Mouse (Mus musculus): Measurements from ENCODE around the gene Nabp2. TPM values are rescaled to one million over a fixed set of nuclear protein-coding genes. Genes with fewer than 3 reads are reported as not detected.

Gene Nabp2
- total and polyA plus RNA-seq, 3 experiments = 40.3 to 123 (median 43.7) TPM

GRCm38 (mm10) chr10:128396017-128396673 lies 15.1 kb downstream of the Nabp2 start:
- no peak for TF ChIP-seq JUN (IDR thresholded peaks at IDR 0.05; ENCODE audit: insufficient read depth, low read depth, low read length)
- no peak for TF ChIP-seq SIN3A (IDR thresholded peaks at IDR 0.05; ENCODE audit: low read length)
- TF ChIP-seq GABPA (IDR thresholded peaks at IDR 0.05; ENCODE audit: insufficient replicate concordance, low read depth, low read length) = no peak
- no peak for TF ChIP-seq SMC3 (IDR thresholded peaks at IDR 0.05; ENCODE audit: low read depth, low read length)
- no peak for TF ChIP-seq RAD21 (IDR thresholded peaks at IDR 0.05; ENCODE audit: low read depth, low read length)
- TF ChIP-seq NELFE (IDR thresholded peaks at IDR 0.05; ENCODE audit: low read depth, low read length) = no peak
- no peak for TF ChIP-seq E2F4 (IDR thresholded peaks at IDR 0.05; ENCODE audit: insufficient replicate concordance, low read depth, low read length)
- no peak for TF ChIP-seq MAX (IDR thresholded peaks at IDR 0.05; ENCODE audit: low read length)
- no peak for TF ChIP-seq MAZ (IDR thresholded peaks at IDR 0.05; ENCODE audit: low read depth, low read length)
- TF ChIP-seq PAX5 (IDR thresholded peaks at IDR 0.05; ENCODE audit: low read length) = no peak
- no peak for TF ChIP-seq MAFK (IDR thresholded peaks at IDR 0.05; ENCODE audit: insufficient replicate concordance, low read length)
- no peak for TF ChIP-seq JUND (conservative IDR thresholded peaks at IDR 0.05; ENCODE audit: low read depth, low read length)
- TF ChIP-seq EP300 (IDR thresholded peaks at IDR 0.05; ENCODE audit: low read length) = no peak
- no peak for TF ChIP-seq MYC (IDR thresholded peaks at IDR 0.05; ENCODE audit: low read depth, low read length)
- no peak for TF ChIP-seq ZC3H11A (IDR thresholded peaks at IDR 0.05; ENCODE audit: low read depth, low read length)
- TF ChIP-seq POLR2AphosphoS2 (IDR thresholded peaks at IDR 0.05; ENCODE audit: low read depth, low read length) = no peak
- TF ChIP-seq ELF1 (IDR thresholded peaks at IDR 0.05; ENCODE audit: low read depth, low read length) = no peak
- Histone ChIP-seq H3K4me3 (replicated peaks in 1 of 3; ENCODE audit: low read depth in 2 of 3, low read length in 2 of 3, poor library complexity in 1 of 3) (no peak overlapping the region), H3K4me1 (ENCODE audit: control insufficient read depth in 1 of 2, insufficient read depth in 2 of 2) (peaks cover 3 to 19% of the 10 kb centered on the region in 2 experiments; a peak in 3 of 4 replicates), H3K27me3 (replicated peaks) (no peaks in the 10 kb centered on the region), H3K79me2 (replicated peaks; ENCODE audit: control insufficient read depth, extremely low read depth, insufficient read depth, poor library complexity, severe bottlenecking) (no peaks in the 10 kb centered on the region), H3K36me3 (replicated peaks in 1 of 2; ENCODE audit: control insufficient read depth in 1 of 2, insufficient read depth in 1 of 2, low read length in 1 of 2) (peaks cover 36 to 98% of the 10 kb centered on the region in 2 experiments), H3K9ac (ENCODE audit: insufficient read depth, low read depth) (no peak overlapping the region), H3K9me3 (replicated peaks; ENCODE audit: low read length) (no peaks in the 10 kb centered on the region), H3K4me2 (ENCODE audit: insufficient read depth, low read depth, poor library complexity, severe bottlenecking) (no peak overlapping the region), H3K27ac (ENCODE audit: insufficient read depth, low read depth) (no peak overlapping the region)
- in situ Hi-C loops (cut with MboI; ENCODE audit: low pct_ligation_motif_present, low pct_unique_long_range_greater_than_20kb, low sequenced_read_pairs) (no loop called here), dilution Hi-C loops (cut with MboI; ENCODE audit: extremely low pct_ligation_motif_present, extremely low pct_unique_long_range_greater_than_20kb, low sequenced_read_pairs) (no loop called here)
- no peak for DNase-seq (ENCODE audit: extremely low read depth)

GRCm38 (mm10) chr10:128391850-128392249 lies 19.4 kb downstream of the Nabp2 start:
- Histone ChIP-seq H3K27me3 (replicated peaks) (no peaks in the 10 kb centered on the region), H3K4me2 (ENCODE audit: insufficient read depth, low read depth, poor library complexity, severe bottlenecking) (no peak overlapping the region), H3K27ac (ENCODE audit: insufficient read depth, low read depth) (no peak overlapping the region), H3K9me3 (replicated peaks; ENCODE audit: low read length) (no peaks in the 10 kb centered on the region), H3K9ac (ENCODE audit: insufficient read depth, low read depth) (no peak overlapping the region), H3K79me2 (replicated peaks; ENCODE audit: control insufficient read depth, extremely low read depth, insufficient read depth, poor library complexity, severe bottlenecking) (no peaks in the 10 kb centered on the region), H3K4me1 (ENCODE audit: control insufficient read depth in 1 of 2, insufficient read depth in 2 of 2) (peaks cover 3 to 23% of the 10 kb centered on the region in 2 experiments; a peak in 3 of 4 replicates), H3K4me3 (replicated peaks in 1 of 3; ENCODE audit: low read depth in 2 of 3, low read length in 2 of 3, poor library complexity in 1 of 3) (no peak overlapping the region), H3K36me3 (replicated peaks in 1 of 2; ENCODE audit: control insufficient read depth in 1 of 2, insufficient read depth in 1 of 2, low read length in 1 of 2) (peaks cover 74 to 98% of the 10 kb centered on the region in 2 experiments)
- in situ Hi-C loops (cut with MboI; ENCODE audit: low pct_ligation_motif_present, low pct_unique_long_range_greater_than_20kb, low sequenced_read_pairs) = no loop called here
- DNase-seq (ENCODE audit: extremely low read depth) = no peak
- dilution Hi-C loops (cut with MboI; ENCODE audit: extremely low pct_ligation_motif_present, extremely low pct_unique_long_range_greater_than_20kb, low sequenced_read_pairs) = no loop called here
- TF ChIP-seq IRF4 (IDR thresholded peaks at IDR 0.05; ENCODE audit: low read depth, low read length) (no peak), MEF2A (IDR thresholded peaks at IDR 0.05; ENCODE audit: borderline replicate concordance, low read depth, low read length) (no peak), USF2 (conservative IDR thresholded peaks at IDR 0.05; ENCODE audit: low read depth, low read length) (no peak), ZC3H11A (IDR thresholded peaks at IDR 0.05; ENCODE audit: low read depth, low read length) (no peak), NRF1 (IDR thresholded peaks at IDR 0.05; ENCODE audit: low read depth, low read length) (no peak), CHD2 (IDR thresholded peaks at IDR 0.05; ENCODE audit: low read length) (no peak), RAD21 (IDR thresholded peaks at IDR 0.05; ENCODE audit: low read depth, low read length) (no peak), HCFC1 (IDR thresholded peaks at IDR 0.05; ENCODE audit: low read depth, low read length) (no peak), MAZ (IDR thresholded peaks at IDR 0.05; ENCODE audit: low read depth, low read length) (no peak), POLR2AphosphoS2 (IDR thresholded peaks at IDR 0.05; ENCODE audit: low read depth, low read length) (no peak), NELFE (IDR thresholded peaks at IDR 0.05; ENCODE audit: low read depth, low read length) (no peak), CHD1 (IDR thresholded peaks at IDR 0.05; ENCODE audit: low read depth, low read length) (no peak), ZKSCAN1 (IDR thresholded peaks at IDR 0.05; ENCODE audit: borderline replicate concordance, low read depth, low read length) (no peak), RCOR1 (conservative IDR thresholded peaks at IDR 0.05; ENCODE audit: low read depth, low read length) (no peak), SMC3 (IDR thresholded peaks at IDR 0.05; ENCODE audit: low read depth, low read length) (no peak), MYC (IDR thresholded peaks at IDR 0.05; ENCODE audit: low read depth, low read length) (no peak), JUN (IDR thresholded peaks at IDR 0.05; ENCODE audit: insufficient read depth, low read depth, low read length) (no peak), TCF12 (IDR thresholded peaks at IDR 0.05; ENCODE audit: low read depth, low read length) (no peak), MAX (IDR thresholded peaks at IDR 0.05; ENCODE audit: low read length) (no peak), JUND (conservative IDR thresholded peaks at IDR 0.05; ENCODE audit: low read depth, low read length) (no peak)
